Mouse (Mus musculus) heart, embryonic 10.5 days (tissue): ENCODE results near the gene Trpt1. TPM values are rescaled to one million over a fixed set of nuclear protein-coding genes. Genes with fewer than 3 reads are reported as not detected.
"Not testable (repeated sequence)": the region's sequence is repeated elsewhere in the genome, so short reads cannot be mapped to it uniquely, and the experiment has no call there.

Experiments
- DNase-seq: peaks from one replicate; pipeline ENCODE4 v3.0.0-alpha.2; 2017; ENCODE audit warnings: low spot score
- H3K27ac ChIP-seq: fragments of 300-500 bp; sonication (generic); 2 replicates; pipeline ENCODE4 v1.5.1; 2016; ENCODE audit warnings: mild to moderate bottlenecking
- H3K27me3 ChIP-seq: fragments of 300-500 bp; sonication (generic); 2 replicates; pipeline ENCODE4 v1.6.1; 2016; ENCODE audit warnings: mild to moderate bottlenecking; ENCODE audit not compliant: poor library complexity, insufficient read depth, severe bottlenecking
- H3K36me3 ChIP-seq: fragments of 300-500 bp; sonication (generic); 2 replicates; pipeline ENCODE4 v1.6.1; 2016; ENCODE audit warnings: mild to moderate bottlenecking, moderate library complexity
- H3K4me1 ChIP-seq: fragments of 300-500 bp; sonication (generic); 2 replicates; pipeline ENCODE4 v1.6.1; 2016; ENCODE audit warnings: mild to moderate bottlenecking
- H3K4me3 ChIP-seq: fragments of 300-500 bp; sonication (generic); 2 replicates; pipeline ENCODE4 v1.5.1; 2016; ENCODE audit warnings: mild to moderate bottlenecking, moderate library complexity
- H3K9me3 ChIP-seq: fragments of 300-500 bp; sonication (generic); 2 replicates; pipeline ENCODE4 v1.6.1; 2016; ENCODE audit warnings: mild to moderate bottlenecking, moderate library complexity
- WGBS: fragments of 180-500 bp; shearing (Covaris S2); methylation state at CpG from one replicate; pipeline ENCODE4 v1.1.7; 2016; 5-methylcytosine and 5-hydroxymethylcytosine counted together
- polyA plus RNA-seq: library from polyadenylated mRNA; unstranded; fragments of >200 nt; fragmentation: Nextera tagmentation; extraction: Ambion mirVana; gene quantifications from 2 replicates; pipeline ENCODE4 v1.2.1, GENCODE M21; 2016

The Trpt1 gene
- polyA plus RNA-seq, 1 experiment from 2014 or later: 11.3 TPM

GRCm38 (mm10) chr19:6991166-6991565 lies 4.8 kb upstream of the Trpt1 start:
- not testable (repeated sequence) for H3K4me3 ChIP-seq, H3K27ac ChIP-seq, DNase-seq, H3K9me3 ChIP-seq, H3K36me3 ChIP-seq, H3K27me3 ChIP-seq
- peaks cover 63% of the 10 kb centered on the region for H3K4me1 ChIP-seq
- 90% methylated on average over 6 of the region's 6 CpGs for WGBS

- Histone ChIP-seq H3K4me1 (peaks cover 63% of the 10 kb centered on the region), H3K36me3 (0 out of 2 replicates have a peak, but pooled peaks cover 5% of the 10 kb centered on the region), H3K27me3 (no peaks in the 10 kb centered on the region), H3K9me3 (no peaks in the 10 kb centered on the region), H3K27ac (peak within 1 kb of the TSS; percentile 87), H3K4me3 (peak within 1 kb of the TSS; percentile 70)
- WGBS: 2% methylated on average over 37 of the region's 37 CpGs
- DNase-seq: peak; percentile 99
Measured at GRCm38 (mm10) chr19:6992011-6992858, 3.7 kb upstream of the Trpt1 start, which contains the start of gene Dnajc4. Gene Dnajc4, minus strand, starts transcription at chr19:6992572.

GRCm38 (mm10) chr19:6993011-6993770 lies 2.7 kb upstream of the Trpt1 start:
- Histone ChIP-seq H3K4me3 (peak overlapping the region; percentile 70), H3K27me3 (no peaks in the 10 kb centered on the region), H3K36me3 (peaks cover 9% of the 10 kb centered on the region), H3K9me3 (no peaks in the 10 kb centered on the region), H3K27ac (peak overlapping the region; percentile 87), H3K4me1 (peaks cover 61% of the 10 kb centered on the region)
- no peak for DNase-seq
- 61% methylated on average over 14 of the region's 14 CpGs for WGBS

- Histone ChIP-seq H3K9me3 (no peaks in the 10 kb centered on the region), H3K27ac (no peak overlapping the region), H3K27me3 (no peaks in the 10 kb centered on the region), H3K36me3 (peaks cover 18% of the 10 kb centered on the region), H3K4me3 (no peak overlapping the region), H3K4me1 (peaks cover 58% of the 10 kb centered on the region)
- DNase-seq: no peak
- 88% methylated on average over 8 of the region's 8 CpGs for WGBS
Measured at GRCm38 (mm10) chr19:6994002-6994401, 1.9 kb upstream of the Trpt1 start.

- no peak for DNase-seq
- Histone ChIP-seq H3K4me3 (peak overlapping the region; percentile 73), H3K4me1 (peaks cover 58% of the 10 kb centered on the region), H3K27ac (0 out of 2 replicates have a peak overlapping the region, but pooled peaks have one; percentile 89), H3K36me3 (peaks cover 19% of the 10 kb centered on the region), H3K9me3 (no peaks in the 10 kb centered on the region), H3K27me3 (no peaks in the 10 kb centered on the region)
- 86% methylated on average over 8 of the region's 8 CpGs for WGBS
Measured at GRCm38 (mm10) chr19:6994489-6994888, 1.4 kb upstream of the Trpt1 start.

GRCm38 (mm10) chr19:6995255-6995991 lies 508 bp upstream of the Trpt1 start:
- WGBS: 51% methylated on average over 20 of the region's 21 CpGs
- no peak for DNase-seq
- H3K4me1 ChIP-seq: peaks cover 58% of the 10 kb centered on the region
- peak overlapping the region; percentile 89 for H3K27ac ChIP-seq
- H3K4me3 ChIP-seq: peak overlapping the region; percentile 73
- peaks cover 27% of the 10 kb centered on the region for H3K36me3 ChIP-seq
- no peaks in the 10 kb centered on the region for H3K27me3 ChIP-seq
- H3K9me3 ChIP-seq: no peaks in the 10 kb centered on the region

- H3K4me1 ChIP-seq: peaks cover 46% of the 10 kb centered on the region
- 75% methylated on average over 9 of the region's 9 CpGs for WGBS
- H3K27me3 ChIP-seq: no peaks in the 10 kb centered on the region
- peaks cover 34% of the 10 kb centered on the region for H3K36me3 ChIP-seq
- no peaks in the 10 kb centered on the region for H3K9me3 ChIP-seq
- no peak overlapping the region for H3K27ac ChIP-seq
- H3K4me3 ChIP-seq: no peak overlapping the region
- no peak for DNase-seq
Measured at GRCm38 (mm10) chr19:6997721-6998290, 1.9 kb downstream of the Trpt1 start.

- H3K27ac ChIP-seq: no peak overlapping the region
- H3K4me1 ChIP-seq: peaks cover 33% of the 10 kb centered on the region
- 93% methylated on average over 19 of the region's 19 CpGs for WGBS
- DNase-seq: no peak
- H3K9me3 ChIP-seq: no peaks in the 10 kb centered on the region
- H3K36me3 ChIP-seq: peaks cover 34% of the 10 kb centered on the region
- H3K27me3 ChIP-seq: no peaks in the 10 kb centered on the region
- no peak overlapping the region for H3K4me3 ChIP-seq
Measured at GRCm38 (mm10) chr19:6999360-7000063, 3.6 kb downstream of the Trpt1 start.

GRCm38 (mm10) chr19:7006892-7007593 lies 11.1 kb downstream of the Trpt1 start:
- DNase-seq: no peak
- Histone ChIP-seq H3K4me1 (no peaks in the 10 kb centered on the region), H3K9me3 (no peaks in the 10 kb centered on the region), H3K36me3 (peaks cover 4% of the 10 kb centered on the region; the same call in 1 of the 2 replicates), H3K4me3 (no peak overlapping the region), H3K27ac (no peak overlapping the region), H3K27me3 (no peaks in the 10 kb centered on the region)
- WGBS: 86% methylated on average over 9 of the region's 9 CpGs

GRCm38 (mm10) chr19:7012426-7012825 lies 16.5 kb downstream of the Trpt1 start:
- Histone ChIP-seq H3K4me3 (no peak overlapping the region), H3K27me3 (no peaks in the 10 kb centered on the region), H3K4me1 (peaks cover 3% of the 10 kb centered on the region; the same call in 1 of the 2 replicates), H3K27ac (no peak overlapping the region), H3K36me3 (peaks cover 22% of the 10 kb centered on the region), H3K9me3 (no peaks in the 10 kb centered on the region)
- WGBS: 84% methylated on average over 4 of the region's 4 CpGs
- no peak for DNase-seq

- Histone ChIP-seq H3K27me3 (no peaks in the 10 kb centered on the region), H3K27ac (no peak overlapping the region), H3K4me3 (no peak overlapping the region), H3K36me3 (peaks cover 37% of the 10 kb centered on the region), H3K9me3 (no peaks in the 10 kb centered on the region), H3K4me1 (peaks cover 18% of the 10 kb centered on the region)
- WGBS: 90% methylated on average over 9 of the region's 9 CpGs
- DNase-seq: no peak
Measured at GRCm38 (mm10) chr19:7013984-7014383, 18.1 kb downstream of the Trpt1 start.
